Mouse (Mus musculus) hindbrain, embryonic 11.5 days (tissue): ENCODE data around the gene Olfr522. TPM values are rescaled to one million over a fixed set of nuclear protein-coding genes. Genes with fewer than 3 reads are reported as not detected.

Source experiments
- ATAC-seq: fragments of 200-750 bp; cut with Nextera tagmentation; 2 replicates; pipeline ENCODE4 v1.8.0; 2017; ENCODE audit warnings: mild to moderate bottlenecking, moderate TSS enrichment, moderate library complexity; ENCODE audit not compliant: low FRiP score
- DNase-seq: peaks from one replicate; pipeline ENCODE4 v3.0.0-alpha.2; 2015; ENCODE audit warnings: low spot score
- H3K27ac ChIP-seq: fragments of 300-500 bp; sonication (generic); 2 replicates; pipeline ENCODE4 v1.5.1; 2014; ENCODE audit warnings: mild to moderate bottlenecking, low read depth, low read length
- H3K27me3 ChIP-seq: fragments of 300-500 bp; sonication (generic); 2 replicates; pipeline ENCODE4 v1.6.1; 2014; ENCODE audit warnings: mild to moderate bottlenecking, low read length, moderate library complexity, mixed read lengths; ENCODE audit not compliant: control insufficient read depth, insufficient read depth
- H3K36me3 ChIP-seq: fragments of 300-500 bp; sonication (generic); 2 replicates; pipeline ENCODE4 v1.6.1; 2014; ENCODE audit warnings: mild to moderate bottlenecking, low read length, moderate library complexity, mixed read lengths; ENCODE audit not compliant: control insufficient read depth, insufficient read depth
- H3K4me1 ChIP-seq: fragments of 300-500 bp; sonication (generic); replicated peaks from 2 replicates; pipeline ENCODE4 v1.6.1; 2014; ENCODE audit warnings: low read length, mixed read lengths; ENCODE audit not compliant: control insufficient read depth, insufficient read depth
- H3K4me2 ChIP-seq: fragments of 300-500 bp; sonication (generic); replicated peaks from 2 replicates; pipeline ENCODE4 v1.6.1; 2014; ENCODE audit warnings: mild to moderate bottlenecking, low read depth, low read length
- H3K4me3 ChIP-seq: fragments of 300-500 bp; sonication (generic); 2 replicates; pipeline ENCODE4 v1.5.1; 2014; ENCODE audit warnings: low read depth, low read length
- H3K9ac ChIP-seq: fragments of 300-500 bp; sonication (generic); 2 replicates; pipeline ENCODE4 v1.6.1; 2014; ENCODE audit warnings: low read depth, low read length
- H3K9me3 ChIP-seq: fragments of 300-500 bp; sonication (generic); 2 replicates; pipeline ENCODE4 v1.6.1; 2016; ENCODE audit warnings: low read length; ENCODE audit not compliant: control insufficient read depth
- WGBS: fragments of 180-500 bp; shearing (Covaris S2); extraction: QIAGEN DNeasy Blood & Tissue Kit; methylation state at CpG from one replicate; pipeline ENCODE4 v1.1.7; 2014; 5-methylcytosine and 5-hydroxymethylcytosine counted together
- polyA plus RNA-seq: library from polyadenylated mRNA; unstranded; fragments of >200 nt; fragmentation: Nextera tagmentation; extraction: Ambion mirVana; gene quantifications from 2 replicates; pipeline ENCODE4 v1.2.1, GENCODE M21; 2014

Gene Olfr522
- polyA plus RNA-seq, 1 experiment from 2014 or later = not detected

- H3K36me3 ChIP-seq = no peaks in the 10 kb centered on the region
- ATAC-seq = no peak
- no peak overlapping the region for H3K4me2 ChIP-seq
- no peak overlapping the region for H3K27ac ChIP-seq
- no peak overlapping the region for H3K4me3 ChIP-seq
- WGBS = 85% methylated on average over 2 of the region's 2 CpGs
- H3K9me3 ChIP-seq = no peaks in the 10 kb centered on the region
- H3K27me3 ChIP-seq = no peaks in the 10 kb centered on the region
- no peak overlapping the region for H3K9ac ChIP-seq
- DNase-seq = no peak
- H3K4me1 ChIP-seq = no peaks in the 10 kb centered on the region
These were observed 14.6 kb upstream of the Olfr522 start for GRCm38 (mm10) chr7:140179176-140179575.

- H3K9ac ChIP-seq = no peak within 1 kb of the TSS
- no peak for DNase-seq
- H3K4me2 ChIP-seq = no peak within 1 kb of the TSS
- no peaks in the 10 kb centered on the region for H3K9me3 ChIP-seq
- no peak within 1 kb of the TSS for H3K27ac ChIP-seq
- no peak within 1 kb of the TSS for H3K4me3 ChIP-seq
- no peak for ATAC-seq
- 72% methylated on average over 1 of the region's 1 CpGs for WGBS
- H3K36me3 ChIP-seq = no peaks in the 10 kb centered on the region
- H3K27me3 ChIP-seq = no peaks in the 10 kb centered on the region
- H3K4me1 ChIP-seq = no peaks in the 10 kb centered on the region
These were observed 8.4 kb upstream of the Olfr522 start, which contains the start of gene Olfr523 for GRCm38 (mm10) chr7:140172936-140173335. Olfr523 (plus strand) TSS chr7:140173217.

- H3K4me2 ChIP-seq = no peak overlapping the region
- WGBS = 93% methylated on average over 3 of the region's 3 CpGs
- ATAC-seq = no peak
These were observed 6.3 kb upstream of the Olfr522 start for GRCm38 (mm10) chr7:140170863-140171262.

GRCm38 (mm10) chr7:140169386-140169785, 4.8 kb upstream of the Olfr522 start:
- Histone ChIP-seq H3K4me3 (no peak overlapping the region), H3K36me3 (no peaks in the 10 kb centered on the region), H3K4me1 (no peaks in the 10 kb centered on the region), H3K9me3 (no peaks in the 10 kb centered on the region), H3K27me3 (no peaks in the 10 kb centered on the region), H3K9ac (no peak overlapping the region), H3K4me2 (no peak overlapping the region), H3K27ac (no peak overlapping the region)
- ATAC-seq (no peak), DNase-seq (no peak)
- 83% methylated on average over 4 of the region's 4 CpGs for WGBS

More at GRCm38 (mm10) chr7:140170863-140171262, 6.3 kb upstream of the Olfr522 start:
- no peak for DNase-seq
- Histone ChIP-seq H3K4me1 (no peaks in the 10 kb centered on the region), H3K4me3 (no peak overlapping the region), H3K27ac (no peak overlapping the region), H3K9ac (no peak overlapping the region), H3K9me3 (no peaks in the 10 kb centered on the region), H3K36me3 (no peaks in the 10 kb centered on the region), H3K27me3 (no peaks in the 10 kb centered on the region)

- H3K27ac ChIP-seq = no peak overlapping the region
- H3K36me3 ChIP-seq = no peaks in the 10 kb centered on the region
- no peak overlapping the region for H3K4me2 ChIP-seq
- H3K9me3 ChIP-seq = no peaks in the 10 kb centered on the region
- H3K4me1 ChIP-seq = no peaks in the 10 kb centered on the region
- DNase-seq (no peak), ATAC-seq (no peak)
- H3K4me3 ChIP-seq = no peak overlapping the region
- no peaks in the 10 kb centered on the region for H3K27me3 ChIP-seq
- H3K9ac ChIP-seq = no peak overlapping the region
- 69% methylated on average over 1 of the region's 1 CpGs for WGBS
These were observed 3.4 kb upstream of the Olfr522 start for GRCm38 (mm10) chr7:140167950-140168349.

- Histone ChIP-seq H3K27me3 (no peaks in the 10 kb centered on the region), H3K4me3 (no peak overlapping the region), H3K36me3 (no peaks in the 10 kb centered on the region), H3K27ac (no peak overlapping the region), H3K4me2 (no peak overlapping the region), H3K9ac (no peak overlapping the region), H3K4me1 (no peaks in the 10 kb centered on the region), H3K9me3 (no peaks in the 10 kb centered on the region)
- no peak for DNase-seq
- 80% methylated on average over 3 of the region's 3 CpGs for WGBS
- ATAC-seq = no peak
These were observed 4.2 kb downstream of the Olfr522 start for GRCm38 (mm10) chr7:140160363-140160762.

GRCm38 (mm10) chr7:140154218-140154927, 10.2 kb downstream of the Olfr522 start, which contains the start of gene Sprn:
Sprn (minus strand) TSS chr7:140154877.
- ATAC-seq = peak; percentile 82
- Histone ChIP-seq H3K9me3 (no peaks in the 10 kb centered on the region), H3K9ac (peak within 1 kb of the TSS; percentile 56), H3K4me2 (peak within 1 kb of the TSS; percentile 61), H3K27me3 (peaks cover 15% of the 10 kb centered on the region), H3K27ac (peak within 1 kb of the TSS; percentile 42; the same call in 1 of the 2 replicates), H3K4me3 (peak within 1 kb of the TSS; percentile 27), H3K4me1 (peaks cover 5% of the 10 kb centered on the region; the same call in 1 of the 2 replicates), H3K36me3 (no peaks in the 10 kb centered on the region)
- WGBS = 2% methylated on average over 25 of the region's 28 CpGs
- DNase-seq = peak; percentile 53

- no peaks in the 10 kb centered on the region for H3K9me3 ChIP-seq
- WGBS = 11% methylated on average over 4 of the region's 4 CpGs
- no peak for DNase-seq
- peaks cover 5% of the 10 kb centered on the region; the same call in 1 of the 2 replicates for H3K4me1 ChIP-seq
- peaks cover 15% of the 10 kb centered on the region for H3K27me3 ChIP-seq
- H3K9ac ChIP-seq = peak overlapping the region; percentile 56
- no peaks in the 10 kb centered on the region for H3K36me3 ChIP-seq
- no peak overlapping the region for H3K27ac ChIP-seq
- ATAC-seq = peak; percentile 25; the same call in 1 of the 2 replicates
- H3K4me3 ChIP-seq = peak overlapping the region; percentile 27
- peak overlapping the region; percentile 61 for H3K4me2 ChIP-seq
These were observed 10.7 kb downstream of the Olfr522 start for GRCm38 (mm10) chr7:140153829-140154217.

GRCm38 (mm10) chr7:140153383-140153782, 11.2 kb downstream of the Olfr522 start:
- peak overlapping the region; percentile 21 for H3K4me3 ChIP-seq
- H3K27me3 ChIP-seq = peaks cover 15% of the 10 kb centered on the region
- ATAC-seq = 0 out of 2 replicates have a peak, but pooled peaks have one; percentile 34
- peak; percentile 41 for DNase-seq
- H3K36me3 ChIP-seq = no peaks in the 10 kb centered on the region
- H3K4me2 ChIP-seq = peak overlapping the region; percentile 61
- H3K9ac ChIP-seq = peak overlapping the region; percentile 27; the same call in 1 of the 2 replicates
- H3K4me1 ChIP-seq = peaks cover 5% of the 10 kb centered on the region; the same call in 1 of the 2 replicates
- 3% methylated on average over 28 of the region's 28 CpGs for WGBS
- no peak overlapping the region for H3K27ac ChIP-seq
- no peaks in the 10 kb centered on the region for H3K9me3 ChIP-seq
